Mouse (Mus musculus) myocyte (in vitro differentiated cells): Measurements from ENCODE around the gene Mansc1.

Experiments used
- CEBPB ChIP-seq: IDR thresholded peaks from 2 replicates; pipeline ENCODE4 v1.6.1; 2011; ENCODE audit warnings: mild to moderate bottlenecking, moderate library complexity; ENCODE audit not compliant: poor library complexity, insufficient read depth, severe bottlenecking
- E2F4 ChIP-seq: IDR thresholded peaks from one replicate; pipeline ENCODE4 v1.6.1; 2011; ENCODE audit warnings: mild to moderate bottlenecking, control low read depth, moderate library complexity; ENCODE audit not compliant: insufficient read depth
- MAX ChIP-seq: IDR thresholded peaks from one replicate; pipeline ENCODE4 v1.6.1; 2011; ENCODE audit warnings: low read depth, mild to moderate bottlenecking, control low read depth
- MYOG ChIP-seq, 3 experiments: IDR thresholded peaks; one replicate each; pipeline ENCODE4 v1.6.1; 2011; ENCODE audit warnings: control low read depth in 2 of 3, low read depth in 2 of 3, mild to moderate bottlenecking in 2 of 3; ENCODE audit not compliant: insufficient read length in 2 of 3, control insufficient read depth in 1 of 3, insufficient read depth in 1 of 3
- POLR2A ChIP-seq: IDR thresholded peaks from one replicate; pipeline ENCODE4 v1.6.1; 2011; ENCODE audit warnings: low read depth, mild to moderate bottlenecking, control low read depth, moderate library complexity; ENCODE audit not compliant: insufficient read length
- POLR2AphosphoS2 ChIP-seq: IDR thresholded peaks from one replicate; pipeline ENCODE4 v1.6.1; 2011; ENCODE audit warnings: low read depth, control low read depth; ENCODE audit not compliant: insufficient read length
- REST ChIP-seq: IDR thresholded peaks from one replicate; pipeline ENCODE4 v1.6.1; 2011; ENCODE audit warnings: mild to moderate bottlenecking, control low read depth, moderate library complexity; ENCODE audit not compliant: insufficient read depth, insufficient read length
- TCF12 ChIP-seq: IDR thresholded peaks from one replicate; pipeline ENCODE4 v1.6.1; 2011; ENCODE audit warnings: mild to moderate bottlenecking, control low read depth; ENCODE audit not compliant: poor library complexity, insufficient read depth, severe bottlenecking
- TCF3 ChIP-seq: IDR thresholded peaks from one replicate; pipeline ENCODE4 v1.6.1; 2011; ENCODE audit warnings: low read depth, control low read depth; ENCODE audit not compliant: insufficient read length
- USF1 ChIP-seq: IDR thresholded peaks from one replicate; pipeline ENCODE4 v1.6.1; 2011; ENCODE audit warnings: low read depth, mild to moderate bottlenecking, control low read depth, moderate library complexity

- TF ChIP-seq TCF12 (no peak), MAX (no peak), POLR2A (no peak), TCF3 (no peak), E2F4 (no peak), POLR2AphosphoS2 (no peak), USF1 (no peak), MYOG (IDR thresholded peaks at IDR 0.05; ENCODE audit: control insufficient read depth in 1 of 3, insufficient read depth in 1 of 3, insufficient read length in 2 of 3, low read depth in 2 of 3) (no peak), CEBPB (no peak), REST (no peak)
Observed at GRCm38 (mm10) chr6:134633553-134633952, 1.3 kb upstream of the Mansc1 start.
